Mouse (Mus musculus): ENCODE measurements around the gene Zeb2. TPM values are rescaled to one million over a fixed set of nuclear protein-coding genes. Genes with fewer than 3 reads are reported as not detected.
A peak's percentile ranks its signal among the peaks of the same experiment; 100 is the strongest.
"Not testable (repeated sequence)": the region's sequence is repeated elsewhere in the genome, so short reads cannot be mapped to it uniquely, and the experiment has no call there.

Zeb2 gene
- polyA plus RNA-seq, 1 experiment from 2014 or later: 48.7 TPM

- no peaks in the 10 kb centered on the region for H3K4me1 ChIP-seq
- no peaks in the 10 kb centered on the region for H3K9me3 ChIP-seq (replicated peaks)
- no peaks in the 10 kb centered on the region for H3K27me3 ChIP-seq (ENCODE audit: low read depth, poor library complexity, severe bottlenecking)
- H3K36me3 ChIP-seq: no peaks in the 10 kb centered on the region
- no peak overlapping the region for H3K27ac ChIP-seq (replicated peaks)
- DNase-seq (ENCODE audit: low spot score): no peak
- 85% methylated on average over 5 of the region's 5 CpGs for WGBS
- no peak overlapping the region for H3K4me3 ChIP-seq
Observed at GRCm38 (mm10) chr2:45123490-45123889, 6.3 kb upstream of the Zeb2 start.

DNA sequence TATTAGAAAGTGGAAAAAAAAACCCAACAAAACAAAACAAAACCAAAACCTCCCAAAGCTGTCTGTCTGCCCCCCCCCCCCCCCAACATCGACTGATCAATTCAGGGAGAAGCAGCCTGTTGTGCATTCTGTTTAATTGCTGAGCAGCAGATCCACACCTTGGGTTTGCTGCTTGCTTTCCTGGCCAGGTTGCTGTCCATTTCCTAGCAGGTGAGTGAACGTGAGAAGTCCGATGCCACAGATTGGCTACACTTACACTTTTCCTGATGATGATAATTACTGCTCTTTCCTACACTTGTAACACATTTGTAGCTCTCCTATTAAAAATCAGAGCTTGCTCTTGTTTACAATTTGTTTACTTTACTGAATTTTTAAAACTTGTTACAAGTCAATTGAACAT, 926 bp upstream of the Zeb2 start:
- Histone ChIP-seq H3K9me3 (replicated peaks) (no peaks in the 10 kb centered on the region), H3K27me3 (ENCODE audit: low read depth, poor library complexity, severe bottlenecking) (no peaks in the 10 kb centered on the region), H3K4me1 (peaks cover 48% of the 10 kb centered on the region), H3K36me3 (no peaks in the 10 kb centered on the region), H3K4me3 (peak overlapping the region; percentile 32; the same call in 1 of the 2 replicates), H3K27ac (replicated peaks) (peak overlapping the region; percentile 55; the same call in 1 of the 2 replicates)
- 30% methylated on average over 3 of the region's 3 CpGs for WGBS
- DNase-seq (ENCODE audit: low spot score): no peak

DNA sequence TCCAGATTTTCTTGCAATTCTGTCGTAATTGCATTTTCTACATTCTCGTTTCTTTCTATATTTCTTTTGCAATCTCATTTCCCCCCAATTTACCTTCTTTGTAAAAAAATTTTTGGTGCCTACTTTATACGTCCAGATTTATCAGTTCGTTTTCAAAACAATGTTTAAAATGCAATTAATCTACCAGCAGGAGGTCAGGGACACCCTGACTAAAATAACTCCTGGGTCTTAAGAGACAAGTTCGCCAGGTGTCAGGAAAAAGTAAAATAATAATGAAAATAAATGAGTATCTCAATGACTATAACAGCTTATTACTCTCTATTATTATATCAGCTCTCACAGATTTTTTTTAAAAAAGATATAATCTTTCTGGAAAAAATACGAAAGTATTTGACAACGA, 397 bp upstream of the Zeb2 start:
- H3K27ac ChIP-seq (replicated peaks): peak overlapping the region; percentile 100
- H3K4me3 ChIP-seq: peak overlapping the region; percentile 92
- 11% methylated on average over 7 of the region's 7 CpGs for WGBS
- peaks cover 48% of the 10 kb centered on the region for H3K4me1 ChIP-seq
- H3K9me3 ChIP-seq (replicated peaks): no peaks in the 10 kb centered on the region
- no peaks in the 10 kb centered on the region for H3K27me3 ChIP-seq (ENCODE audit: low read depth, poor library complexity, severe bottlenecking)
- no peak for DNase-seq (ENCODE audit: low spot score)
- no peaks in the 10 kb centered on the region for H3K36me3 ChIP-seq

- Histone ChIP-seq H3K4me3 (peak overlapping the region; percentile 92), H3K4me1 (peaks cover 48% of the 10 kb centered on the region), H3K27me3 (ENCODE audit: low read depth, poor library complexity, severe bottlenecking) (no peaks in the 10 kb centered on the region), H3K27ac (replicated peaks) (peak overlapping the region; percentile 100), H3K9me3 (replicated peaks) (no peaks in the 10 kb centered on the region), H3K36me3 (no peaks in the 10 kb centered on the region)
- 0% methylated on average over 25 of the region's 25 CpGs for WGBS
- no peak for DNase-seq (ENCODE audit: low spot score)
Observed at GRCm38 (mm10) chr2:45116531-45117024, 617 bp downstream of the Zeb2 start.

DNA sequence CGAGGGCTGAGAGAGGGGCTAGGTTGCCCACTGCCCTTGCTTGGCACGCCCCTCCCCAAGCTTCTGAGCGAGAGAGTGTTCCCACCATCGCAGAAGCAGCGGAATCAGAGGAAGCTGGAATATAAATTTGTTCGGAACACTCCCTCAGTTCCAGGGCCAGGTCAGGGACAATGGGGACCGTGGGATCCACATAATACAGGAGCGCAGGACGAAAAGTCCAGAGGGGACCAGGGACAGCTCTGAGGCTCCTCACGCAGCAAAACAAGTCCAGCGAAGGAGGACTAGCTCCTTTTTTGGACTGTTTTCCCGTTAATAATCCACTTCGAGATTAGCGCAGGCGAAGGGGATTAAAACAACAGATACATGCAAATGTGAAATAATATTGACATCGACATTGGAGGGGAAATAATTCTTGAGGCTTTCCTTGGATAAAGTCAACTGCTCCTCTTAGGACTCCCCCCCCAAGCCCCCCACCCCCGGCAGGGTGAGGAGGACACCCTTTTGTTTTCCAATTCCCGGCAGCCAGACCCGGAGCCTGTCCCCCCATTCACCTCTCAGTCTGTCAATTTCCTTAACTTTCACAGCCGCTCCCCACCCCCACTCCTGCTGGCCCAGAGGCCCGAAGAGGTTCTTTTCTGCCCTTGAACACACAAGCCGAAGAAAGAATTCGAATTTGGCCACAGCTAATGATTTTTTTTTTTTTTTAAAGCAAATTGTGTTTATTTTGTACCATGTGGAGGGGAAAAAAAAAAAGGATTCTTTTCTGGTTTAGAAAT, 1.3 kb downstream of the Zeb2 start:
- no peaks in the 10 kb centered on the region for H3K36me3 ChIP-seq
- DNase-seq (ENCODE audit: low spot score): peak; percentile 80
- peak overlapping the region; percentile 100 for H3K27ac ChIP-seq (replicated peaks)
- peak overlapping the region; percentile 92 for H3K4me3 ChIP-seq
- H3K4me1 ChIP-seq: peaks cover 48% of the 10 kb centered on the region
- no peaks in the 10 kb centered on the region for H3K27me3 ChIP-seq (ENCODE audit: low read depth, poor library complexity, severe bottlenecking)
- no peaks in the 10 kb centered on the region for H3K9me3 ChIP-seq (replicated peaks)
- WGBS: under 1% methylated on average over 23 of the region's 23 CpGs

GRCm38 (mm10) chr2:45115211-45115610, 2.0 kb downstream of the Zeb2 start:
- Histone ChIP-seq H3K27ac (replicated peaks) (peak overlapping the region; percentile 100), H3K4me1 (peaks cover 48% of the 10 kb centered on the region), H3K27me3 (ENCODE audit: low read depth, poor library complexity, severe bottlenecking) (no peaks in the 10 kb centered on the region), H3K4me3 (peak overlapping the region; percentile 92), H3K9me3 (replicated peaks) (no peaks in the 10 kb centered on the region), H3K36me3 (no peaks in the 10 kb centered on the region)
- WGBS: 3% methylated on average over 6 of the region's 6 CpGs
- no peak for DNase-seq (ENCODE audit: low spot score)

DNA sequence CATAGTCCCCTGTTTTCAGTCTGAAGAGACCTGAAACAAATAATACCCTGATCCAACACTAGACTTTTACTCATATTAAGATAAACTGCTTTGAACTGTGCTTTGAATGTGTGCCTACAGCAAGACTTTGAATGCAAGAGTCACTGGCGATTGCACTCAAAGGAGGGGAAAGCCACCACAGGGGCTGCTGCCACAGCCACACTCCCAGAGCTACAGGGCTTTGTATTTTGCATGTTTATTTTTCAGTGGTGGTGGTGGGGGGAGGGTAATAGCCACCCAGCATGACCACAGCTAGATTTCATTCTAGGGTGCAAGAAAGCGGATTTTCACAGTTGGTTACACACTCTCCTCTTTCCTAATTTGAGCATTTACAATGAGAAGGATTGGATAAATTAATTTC, 2.6 kb downstream of the Zeb2 start:
- Histone ChIP-seq H3K4me3 (peak overlapping the region; percentile 92), H3K9me3 (replicated peaks) (no peaks in the 10 kb centered on the region), H3K36me3 (no peaks in the 10 kb centered on the region), H3K27me3 (ENCODE audit: low read depth, poor library complexity, severe bottlenecking) (no peaks in the 10 kb centered on the region), H3K4me1 (peaks cover 48% of the 10 kb centered on the region), H3K27ac (replicated peaks) (peak overlapping the region; percentile 100)
- peak; percentile 31 for DNase-seq (ENCODE audit: low spot score)
- 0% methylated on average over 2 of the region's 2 CpGs for WGBS

- Histone ChIP-seq H3K4me1 (peaks cover 48% of the 10 kb centered on the region), H3K27ac (replicated peaks) (peak overlapping the region; percentile 100), H3K36me3 (no peaks in the 10 kb centered on the region), H3K27me3 (ENCODE audit: low read depth, poor library complexity, severe bottlenecking) (no peaks in the 10 kb centered on the region), H3K9me3 (replicated peaks) (no peaks in the 10 kb centered on the region), H3K4me3 (peak overlapping the region; percentile 92)
- 7% methylated on average over 3 of the region's 3 CpGs for WGBS
- no peak for DNase-seq (ENCODE audit: low spot score)
Observed at GRCm38 (mm10) chr2:45113912-45114311, 3.3 kb downstream of the Zeb2 start.

DNA sequence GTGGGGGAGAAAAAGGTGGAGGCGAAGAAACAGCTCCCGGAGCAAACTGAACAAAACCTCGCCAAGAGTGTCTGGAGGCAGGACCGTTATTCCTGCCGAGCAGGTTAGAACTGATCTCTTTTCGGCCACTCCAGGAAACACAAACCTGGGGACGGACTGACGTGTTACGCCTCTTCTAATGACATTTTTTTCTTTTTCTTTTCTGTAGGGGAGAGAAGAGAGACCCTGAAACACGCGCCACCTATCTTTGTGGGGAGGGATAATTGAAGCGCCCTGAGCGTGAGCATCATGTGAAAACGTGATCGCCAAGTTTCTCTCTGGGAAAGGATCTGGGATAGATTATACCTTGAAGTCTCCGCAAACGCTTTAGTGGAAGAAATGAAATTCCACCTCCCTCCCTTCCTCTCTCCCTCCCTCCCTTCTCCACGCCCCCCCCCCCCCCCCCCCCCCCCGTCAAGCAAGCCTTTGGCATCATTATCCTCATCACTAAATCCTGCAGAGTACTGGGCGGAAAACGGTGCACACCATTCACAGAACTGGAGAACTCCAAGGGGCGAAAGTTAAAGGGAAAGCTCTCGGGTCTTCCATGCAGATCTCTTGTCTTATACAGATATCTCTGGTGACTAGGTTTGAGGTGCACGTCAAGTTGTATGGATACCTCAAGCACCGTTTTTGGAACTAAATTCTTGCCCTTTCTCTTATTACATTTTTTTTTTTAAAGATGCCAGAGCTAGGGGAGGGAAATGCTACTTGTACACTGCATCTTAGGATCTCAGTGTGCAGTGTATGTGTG, 4.1 kb downstream of the Zeb2 start:
- Histone ChIP-seq H3K27me3 (ENCODE audit: low read depth, poor library complexity, severe bottlenecking) (no peaks in the 10 kb centered on the region), H3K36me3 (no peaks in the 10 kb centered on the region), H3K27ac (replicated peaks) (peak overlapping the region; percentile 100), H3K4me1 (peaks cover 50% of the 10 kb centered on the region), H3K4me3 (peak overlapping the region; percentile 92), H3K9me3 (replicated peaks) (no peaks in the 10 kb centered on the region)
- under 1% methylated on average over 23 of the region's 25 CpGs for WGBS
- DNase-seq (ENCODE audit: low spot score): peak; percentile 69

GRCm38 (mm10) chr2:45112021-45112747, 5.0 kb downstream of the Zeb2 start:
- Histone ChIP-seq H3K9me3 (replicated peaks) (no peaks in the 10 kb centered on the region), H3K27ac (replicated peaks) (peak overlapping the region; percentile 100), H3K27me3 (ENCODE audit: low read depth, poor library complexity, severe bottlenecking) (no peaks in the 10 kb centered on the region), H3K4me1 (peaks cover 52% of the 10 kb centered on the region), H3K36me3 (no peaks in the 10 kb centered on the region), H3K4me3 (peak overlapping the region; percentile 92)
- DNase-seq (ENCODE audit: low spot score): peak; percentile 12
- 2% methylated on average over 9 of the region's 9 CpGs for WGBS

DNA sequence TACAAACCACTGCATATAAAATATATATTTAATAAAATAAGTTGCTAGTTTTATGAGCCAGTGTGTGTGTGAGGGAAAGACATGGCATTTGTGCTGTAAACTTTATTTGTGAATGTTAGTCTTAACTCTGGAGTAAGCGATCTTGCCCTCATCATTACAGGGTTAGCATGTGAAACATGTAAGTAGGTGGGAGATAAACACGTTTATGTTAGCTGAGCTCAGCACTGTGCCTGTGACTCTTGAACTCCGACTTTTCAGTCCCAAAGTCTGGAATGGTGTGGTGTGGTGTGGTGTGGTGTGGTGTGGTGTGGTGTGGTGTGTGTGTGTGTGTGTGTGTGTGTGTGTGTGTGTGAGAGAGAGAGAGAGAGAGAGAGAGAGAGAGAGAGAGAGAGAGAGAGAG, 5.6 kb downstream of the Zeb2 start:
- DNase-seq (ENCODE audit: low spot score); H3K9me3 ChIP-seq (replicated peaks); H3K27me3 ChIP-seq (ENCODE audit: low read depth, poor library complexity, severe bottlenecking); H3K36me3 ChIP-seq: not testable (repeated sequence)
- peaks cover 54% of the 10 kb centered on the region for H3K4me1 ChIP-seq
- 0% methylated on average over 3 of the region's 3 CpGs for WGBS
- H3K4me3 ChIP-seq: peak overlapping the region; percentile 92
- peak overlapping the region; percentile 100 for H3K27ac ChIP-seq (replicated peaks)

DNA sequence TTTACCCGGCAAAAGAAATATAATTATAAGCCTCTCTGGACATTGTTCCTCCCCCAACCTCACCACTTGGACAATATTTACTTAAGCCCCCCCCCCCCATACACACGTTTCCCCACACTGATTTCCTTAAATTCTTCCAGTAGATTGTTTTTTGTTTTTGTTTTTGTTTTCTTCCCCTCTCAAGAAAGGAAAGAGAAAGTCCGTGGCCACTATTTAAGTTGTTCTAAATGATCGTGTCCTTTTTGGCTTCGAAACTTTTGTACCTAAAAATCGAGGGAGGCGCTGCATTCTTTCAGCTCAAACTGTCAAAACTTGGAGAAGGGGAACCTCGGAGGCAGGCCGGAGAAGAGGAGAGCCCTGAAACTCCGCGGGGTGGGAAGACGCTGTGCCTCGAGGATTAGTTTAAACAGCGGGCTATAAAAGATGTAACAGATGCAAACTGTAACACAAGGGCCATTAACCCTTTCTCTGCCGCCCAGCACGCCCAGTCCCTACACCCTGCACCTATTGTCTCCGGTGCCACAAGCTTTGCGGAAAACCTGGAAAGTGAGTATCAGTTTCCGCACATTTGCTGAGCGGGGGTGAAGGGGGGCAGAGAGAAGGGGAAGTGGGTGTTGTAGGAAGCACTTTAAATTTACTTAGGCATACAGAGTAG, 6.3 kb downstream of the Zeb2 start:
- WGBS: under 1% methylated on average over 20 of the region's 20 CpGs
- H3K4me3 ChIP-seq: peak overlapping the region; percentile 92
- peaks cover 54% of the 10 kb centered on the region for H3K4me1 ChIP-seq
- H3K27me3 ChIP-seq (ENCODE audit: low read depth, poor library complexity, severe bottlenecking): no peaks in the 10 kb centered on the region
- H3K27ac ChIP-seq (replicated peaks): peak overlapping the region; percentile 100
- peak; percentile 76 for DNase-seq (ENCODE audit: low spot score)
- H3K36me3 ChIP-seq: no peaks in the 10 kb centered on the region
- no peaks in the 10 kb centered on the region for H3K9me3 ChIP-seq (replicated peaks)

Measured in midbrain, embryonic 10.5 days (tissue).